Mouse (Mus musculus): ENCODE measurements around the gene Asprv1. TPM values are rescaled to one million over a fixed set of nuclear protein-coding genes. Genes with fewer than 3 reads are reported as not detected.

Gene Asprv1
- polyA plus RNA-seq (2011; ENCODE audit: insufficient read depth, insufficient read length, low read depth, missing spikeins) = 0.43 and 0.64 TPM in 2 replicates

DNA sequence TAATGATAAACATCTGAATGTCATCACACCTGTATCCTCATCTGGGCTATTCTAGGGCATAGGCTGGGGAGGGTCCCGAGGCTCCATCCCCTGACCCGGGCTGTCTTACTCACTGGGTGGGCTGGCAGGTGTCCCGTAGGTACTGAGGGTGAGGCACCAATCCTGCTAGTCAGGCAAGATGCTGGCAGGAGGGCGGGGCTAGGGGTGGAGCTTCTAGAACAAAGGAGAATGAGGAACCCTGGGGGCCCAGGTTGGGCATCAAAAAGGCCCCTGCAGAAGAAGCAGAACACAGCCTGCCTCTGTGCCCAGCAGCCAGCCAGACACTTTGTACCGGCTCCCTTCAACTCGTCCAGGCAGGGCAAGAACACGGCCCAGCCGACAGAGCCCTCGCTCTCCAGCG lies at the start of gene Asprv1:
Asprv1 (plus strand) TSS at position 219 of the 400 bp plus-strand sequence.
- no peak within 1 kb of the TSS for H3K4me3 ChIP-seq (ENCODE audit: low read depth, low read length)
- no peaks in the 10 kb centered on the region for H3K9me3 ChIP-seq (replicated peaks; ENCODE audit: control insufficient read depth, insufficient read depth, low read length, poor library complexity, severe bottlenecking)
- H3K27me3 ChIP-seq (ENCODE audit: control insufficient read depth, insufficient read depth, low read length, poor library complexity, severe bottlenecking) = no peaks in the 10 kb centered on the region
- no peaks in the 10 kb centered on the region for H3K36me3 ChIP-seq (ENCODE audit: control insufficient read depth, insufficient read depth, low read length, poor library complexity, severe bottlenecking)
- no peak within 1 kb of the TSS for H3K27ac ChIP-seq (ENCODE audit: insufficient read depth, low read length)
- no peaks in the 10 kb centered on the region for H3K4me1 ChIP-seq (ENCODE audit: control insufficient read depth, insufficient read depth, low read length)
- no peak within 1 kb of the TSS for H3K9ac ChIP-seq (ENCODE audit: low read depth, poor library complexity, severe bottlenecking)
- TF ChIP-seq CTCF (IDR thresholded peaks at IDR 0.05; ENCODE audit: low read depth, low read length) (no peak), EP300 (IDR thresholded peaks at IDR 0.05; ENCODE audit: insufficient read depth, low read depth, low read length) (no peak), POLR2A (IDR thresholded peaks at IDR 0.05; ENCODE audit: insufficient read depth, low read length) (no peak)

DNA sequence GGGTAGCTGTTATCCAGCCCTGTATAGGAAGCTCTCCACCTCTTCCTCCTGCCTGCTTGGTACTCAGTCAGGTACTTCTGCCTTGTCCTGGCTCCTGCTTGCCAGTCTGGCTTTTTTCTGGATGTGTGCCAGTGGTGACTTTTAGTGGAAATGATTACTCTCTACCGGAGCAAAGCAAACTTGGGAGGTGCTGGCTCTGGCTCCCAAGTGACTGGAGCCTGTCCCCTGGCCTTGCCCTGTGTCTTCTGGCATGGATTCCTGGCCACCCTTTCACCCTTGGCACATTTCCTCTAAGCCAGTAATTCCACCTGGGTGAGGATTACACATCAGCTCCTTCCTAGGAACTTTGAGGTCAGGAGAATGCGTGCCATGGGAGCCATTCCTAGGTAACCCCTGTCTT lies 49.6 kb upstream of the Asprv1 start:
- Histone ChIP-seq H3K27me3 (ENCODE audit: control insufficient read depth, insufficient read depth, low read length, poor library complexity, severe bottlenecking) (no peaks in the 10 kb centered on the region), H3K9me3 (replicated peaks; ENCODE audit: control insufficient read depth, insufficient read depth, low read length, poor library complexity, severe bottlenecking) (no peaks in the 10 kb centered on the region), H3K9ac (ENCODE audit: low read depth, poor library complexity, severe bottlenecking) (no peak overlapping the region), H3K4me1 (ENCODE audit: control insufficient read depth, insufficient read depth, low read length) (no peaks in the 10 kb centered on the region), H3K36me3 (ENCODE audit: control insufficient read depth, insufficient read depth, low read length, poor library complexity, severe bottlenecking) (no peaks in the 10 kb centered on the region), H3K4me3 (ENCODE audit: low read depth, low read length) (no peak overlapping the region), H3K27ac (ENCODE audit: insufficient read depth, low read length) (no peak overlapping the region)
- TF ChIP-seq CTCF (IDR thresholded peaks at IDR 0.05; ENCODE audit: low read depth, low read length) = no peak
- TF ChIP-seq POLR2A (IDR thresholded peaks at IDR 0.05; ENCODE audit: insufficient read depth, low read length) = no peak
- TF ChIP-seq EP300 (IDR thresholded peaks at IDR 0.05; ENCODE audit: insufficient read depth, low read depth, low read length) = no peak

DNA sequence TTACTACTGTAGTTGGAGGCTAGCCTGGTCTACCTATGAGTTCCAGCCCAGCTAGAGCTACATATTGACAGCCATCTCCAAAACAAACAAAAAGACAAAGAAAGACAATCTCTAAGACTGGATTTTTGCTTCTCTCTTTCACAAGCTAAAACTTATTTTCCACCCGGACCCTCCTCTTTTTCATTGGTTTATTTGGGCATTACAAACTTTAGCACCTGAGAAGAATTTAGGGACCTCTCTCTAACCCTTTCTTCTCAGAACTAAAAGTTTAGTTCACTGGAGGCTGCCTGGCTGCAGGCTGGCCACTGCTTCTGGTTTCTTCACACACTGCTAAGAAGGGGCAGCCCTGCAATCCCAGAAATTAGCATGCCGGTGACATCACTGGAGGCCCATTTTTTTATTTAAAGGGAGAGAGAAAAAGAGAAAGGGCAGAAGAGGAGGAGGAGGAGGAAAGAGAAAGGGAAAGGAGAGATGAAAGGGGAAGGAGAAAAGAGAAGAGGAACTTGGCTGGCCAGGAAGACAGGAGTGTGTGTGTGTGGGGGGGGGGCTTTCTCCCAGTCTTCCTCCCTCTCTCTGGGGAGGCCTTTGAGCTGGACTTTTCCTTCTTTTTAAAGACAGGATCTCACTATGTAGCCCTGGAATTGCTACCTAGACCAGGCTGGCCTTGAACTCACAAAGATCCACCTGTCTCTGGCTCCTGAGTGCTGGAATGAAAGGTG lies 48.7 kb upstream of the Asprv1 start:
- no peaks in the 10 kb centered on the region for H3K4me1 ChIP-seq (ENCODE audit: control insufficient read depth, insufficient read depth, low read length)
- no peaks in the 10 kb centered on the region for H3K27me3 ChIP-seq (ENCODE audit: control insufficient read depth, insufficient read depth, low read length, poor library complexity, severe bottlenecking)
- TF ChIP-seq EP300 (IDR thresholded peaks at IDR 0.05; ENCODE audit: insufficient read depth, low read depth, low read length) = no peak
- no peak for TF ChIP-seq POLR2A (IDR thresholded peaks at IDR 0.05; ENCODE audit: insufficient read depth, low read length)
- no peak for TF ChIP-seq CTCF (IDR thresholded peaks at IDR 0.05; ENCODE audit: low read depth, low read length)
- H3K27ac ChIP-seq (ENCODE audit: insufficient read depth, low read length) = no peak overlapping the region
- H3K9me3 ChIP-seq (replicated peaks; ENCODE audit: control insufficient read depth, insufficient read depth, low read length, poor library complexity, severe bottlenecking) = no peaks in the 10 kb centered on the region
- no peaks in the 10 kb centered on the region for H3K36me3 ChIP-seq (ENCODE audit: control insufficient read depth, insufficient read depth, low read length, poor library complexity, severe bottlenecking)
- H3K4me3 ChIP-seq (ENCODE audit: low read depth, low read length) = no peak overlapping the region
- H3K9ac ChIP-seq (ENCODE audit: low read depth, poor library complexity, severe bottlenecking) = no peak overlapping the region

DNA sequence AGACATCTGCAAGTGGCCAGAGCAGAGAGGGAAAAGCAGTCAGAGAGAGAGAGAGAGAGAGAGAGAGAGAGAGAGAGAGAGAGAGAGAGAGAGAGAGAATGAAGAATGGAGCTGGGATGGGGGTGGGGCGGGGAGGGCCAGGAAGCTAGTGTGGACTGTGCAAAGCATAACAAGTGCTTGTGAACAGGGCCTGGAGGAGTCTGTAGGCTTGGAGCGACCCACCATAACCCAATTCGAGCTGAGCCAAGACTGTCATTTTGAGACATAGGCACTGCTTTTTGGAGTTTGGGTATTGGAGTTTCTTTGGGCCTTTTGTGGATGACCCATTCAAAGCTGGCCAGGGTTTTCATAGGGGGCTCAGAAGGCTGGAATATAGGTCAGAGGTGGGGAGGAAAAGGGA lies 48.0 kb upstream of the Asprv1 start:
- no peaks in the 10 kb centered on the region for H3K27me3 ChIP-seq (ENCODE audit: control insufficient read depth, insufficient read depth, low read length, poor library complexity, severe bottlenecking)
- no peak overlapping the region for H3K4me3 ChIP-seq (ENCODE audit: low read depth, low read length)
- TF ChIP-seq POLR2A (IDR thresholded peaks at IDR 0.05; ENCODE audit: insufficient read depth, low read length) (no peak), EP300 (IDR thresholded peaks at IDR 0.05; ENCODE audit: insufficient read depth, low read depth, low read length) (no peak), CTCF (IDR thresholded peaks at IDR 0.05; ENCODE audit: low read depth, low read length) (no peak)
- H3K36me3 ChIP-seq (ENCODE audit: control insufficient read depth, insufficient read depth, low read length, poor library complexity, severe bottlenecking) = no peaks in the 10 kb centered on the region
- no peaks in the 10 kb centered on the region for H3K9me3 ChIP-seq (replicated peaks; ENCODE audit: control insufficient read depth, insufficient read depth, low read length, poor library complexity, severe bottlenecking)
- H3K4me1 ChIP-seq (ENCODE audit: control insufficient read depth, insufficient read depth, low read length) = no peaks in the 10 kb centered on the region
- no peak overlapping the region for H3K27ac ChIP-seq (ENCODE audit: insufficient read depth, low read length)
- no peak overlapping the region for H3K9ac ChIP-seq (ENCODE audit: low read depth, poor library complexity, severe bottlenecking)

DNA sequence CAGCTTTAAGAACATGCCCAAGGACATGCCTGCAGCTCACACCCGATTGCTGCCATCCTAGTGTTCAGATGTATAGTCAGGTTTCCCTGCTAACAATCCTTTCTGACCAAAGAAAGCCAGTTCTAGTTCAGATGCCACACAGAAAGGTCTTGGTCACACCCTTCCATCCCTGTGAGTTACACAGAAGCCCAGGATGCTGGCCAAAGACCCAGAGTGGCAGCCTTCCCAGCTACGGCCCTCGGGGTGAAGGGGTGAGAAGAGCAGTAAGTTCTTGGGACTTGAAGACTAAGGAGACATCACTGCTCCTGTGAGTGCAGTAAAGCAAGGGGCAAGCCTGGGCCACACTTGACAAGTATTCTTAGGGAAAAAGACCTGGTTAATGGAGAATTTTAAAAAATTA lies 44.8 kb upstream of the Asprv1 start:
- TF ChIP-seq POLR2A (IDR thresholded peaks at IDR 0.05; ENCODE audit: insufficient read depth, low read length) (no peak), CTCF (IDR thresholded peaks at IDR 0.05; ENCODE audit: low read depth, low read length) (no peak), EP300 (IDR thresholded peaks at IDR 0.05; ENCODE audit: insufficient read depth, low read depth, low read length) (no peak)
- Histone ChIP-seq H3K9me3 (replicated peaks; ENCODE audit: control insufficient read depth, insufficient read depth, low read length, poor library complexity, severe bottlenecking) (no peaks in the 10 kb centered on the region), H3K4me1 (ENCODE audit: control insufficient read depth, insufficient read depth, low read length) (no peaks in the 10 kb centered on the region), H3K27ac (ENCODE audit: insufficient read depth, low read length) (no peak overlapping the region), H3K27me3 (ENCODE audit: control insufficient read depth, insufficient read depth, low read length, poor library complexity, severe bottlenecking) (no peaks in the 10 kb centered on the region), H3K9ac (ENCODE audit: low read depth, poor library complexity, severe bottlenecking) (no peak overlapping the region), H3K36me3 (ENCODE audit: control insufficient read depth, insufficient read depth, low read length, poor library complexity, severe bottlenecking) (no peaks in the 10 kb centered on the region), H3K4me3 (ENCODE audit: low read depth, low read length) (no peak overlapping the region)

DNA sequence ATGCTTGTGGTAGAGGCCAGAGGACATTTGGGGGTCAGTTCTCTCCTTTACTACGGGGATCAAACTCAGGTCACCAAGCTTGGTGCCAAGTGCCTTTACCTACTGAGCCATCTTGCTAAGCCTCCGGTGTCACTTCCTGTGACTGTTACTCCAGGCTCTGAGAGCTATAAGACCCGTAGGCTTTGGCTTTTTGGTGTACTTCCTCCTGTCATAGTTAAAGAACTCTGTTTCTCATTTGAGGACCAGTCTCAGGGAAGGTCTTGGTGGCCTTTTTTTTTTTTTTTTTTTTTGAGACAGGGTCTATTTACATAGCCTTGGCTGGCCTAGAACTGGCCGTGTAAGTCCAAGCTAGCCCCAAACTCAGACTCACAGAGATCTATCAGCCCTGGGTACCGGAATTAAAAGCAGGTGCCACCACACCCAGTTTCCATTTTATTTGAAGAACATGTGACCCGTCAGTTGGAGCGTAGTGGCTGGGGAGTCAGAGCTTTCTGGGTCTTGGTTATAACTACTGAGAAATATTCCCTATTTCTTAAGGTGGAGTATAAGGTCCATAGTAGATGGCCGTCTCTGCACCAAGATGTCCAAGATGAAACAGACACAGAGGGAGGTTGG lies 44.3 kb upstream of the Asprv1 start:
- peak overlapping the region; percentile 35 for H3K27ac ChIP-seq (ENCODE audit: insufficient read depth, low read length)

More for the DNA sequence above, 44.3 kb upstream of the Asprv1 start:
- H3K9me3 ChIP-seq (replicated peaks; ENCODE audit: control insufficient read depth, insufficient read depth, low read length, poor library complexity, severe bottlenecking) = no peaks in the 10 kb centered on the region
- H3K4me1 ChIP-seq (ENCODE audit: control insufficient read depth, insufficient read depth, low read length) = no peaks in the 10 kb centered on the region
- no peaks in the 10 kb centered on the region for H3K36me3 ChIP-seq (ENCODE audit: control insufficient read depth, insufficient read depth, low read length, poor library complexity, severe bottlenecking)
- TF ChIP-seq CTCF (IDR thresholded peaks at IDR 0.05; ENCODE audit: low read depth, low read length) = no peak
- no peak for TF ChIP-seq POLR2A (IDR thresholded peaks at IDR 0.05; ENCODE audit: insufficient read depth, low read length)
- no peak for TF ChIP-seq EP300 (IDR thresholded peaks at IDR 0.05; ENCODE audit: insufficient read depth, low read depth, low read length)
- H3K4me3 ChIP-seq (ENCODE audit: low read depth, low read length) = no peak overlapping the region
- H3K9ac ChIP-seq (ENCODE audit: low read depth, poor library complexity, severe bottlenecking) = 0 out of 2 replicates have a peak overlapping the region, but pooled peaks have one; percentile 5
- H3K27me3 ChIP-seq (ENCODE audit: control insufficient read depth, insufficient read depth, low read length, poor library complexity, severe bottlenecking) = no peaks in the 10 kb centered on the region
